Mouse (Mus musculus) retina, adult 2 months (tissue): Measurements from ENCODE around the gene Gper1.

Experiments
- DNase-seq: peaks from one replicate; pipeline ENCODE4 v3.0.0-alpha.2; 2012; ENCODE audit warnings: low read depth, low spot score

Gper1 gene

DNA sequence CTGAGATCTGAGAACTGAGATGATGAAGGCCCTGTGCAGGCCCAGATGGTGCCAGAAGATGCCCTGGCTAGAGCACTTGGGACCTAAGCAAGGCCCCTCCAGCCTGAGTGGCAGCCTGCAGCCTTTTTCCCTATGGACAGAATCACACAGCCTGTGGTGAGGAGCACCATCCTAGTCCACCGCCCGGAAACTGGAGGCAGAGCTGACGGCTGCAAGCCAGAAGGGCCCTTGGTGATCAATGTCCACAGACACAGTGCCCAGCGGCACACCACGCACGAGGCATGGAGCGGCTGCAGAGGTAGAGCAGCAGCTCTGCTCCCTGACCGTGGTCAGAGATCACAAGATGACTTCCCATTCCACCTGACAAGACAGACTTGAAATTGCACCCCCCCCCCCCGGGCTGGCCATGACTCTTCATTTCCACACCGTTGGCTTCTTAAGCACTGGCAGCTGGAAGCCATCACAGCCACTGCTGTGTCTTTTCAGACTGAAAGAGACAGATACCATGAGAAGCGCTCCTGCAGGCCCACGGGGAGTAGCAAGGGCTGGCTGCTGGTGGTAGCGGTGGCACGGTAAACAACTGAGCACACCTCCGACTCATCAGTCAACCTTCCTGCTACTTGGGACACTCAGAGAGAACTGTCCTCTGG lies 11.2 kb upstream of the Gper1 start:
- no peak for DNase-seq

DNA sequence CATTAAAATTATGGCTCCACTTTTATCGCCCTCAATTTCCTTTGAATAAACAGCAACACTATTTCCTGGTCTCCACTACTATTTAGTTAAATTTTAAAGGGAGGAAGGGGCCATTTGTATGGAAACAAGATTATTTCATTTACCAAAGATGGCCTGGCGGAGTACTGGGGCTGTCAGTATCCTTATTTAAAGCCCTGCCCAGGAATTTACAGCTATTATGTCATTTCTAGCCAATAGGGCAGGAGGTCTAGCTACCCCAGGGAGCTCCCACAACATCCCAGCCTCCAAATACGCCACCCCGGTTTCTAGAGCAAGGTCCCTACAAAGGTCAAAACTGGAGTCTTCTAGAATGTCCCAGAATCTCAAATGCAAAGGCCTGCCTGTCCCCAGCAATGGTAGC lies 9.4 kb upstream of the Gper1 start:
- no peak for DNase-seq

DNA sequence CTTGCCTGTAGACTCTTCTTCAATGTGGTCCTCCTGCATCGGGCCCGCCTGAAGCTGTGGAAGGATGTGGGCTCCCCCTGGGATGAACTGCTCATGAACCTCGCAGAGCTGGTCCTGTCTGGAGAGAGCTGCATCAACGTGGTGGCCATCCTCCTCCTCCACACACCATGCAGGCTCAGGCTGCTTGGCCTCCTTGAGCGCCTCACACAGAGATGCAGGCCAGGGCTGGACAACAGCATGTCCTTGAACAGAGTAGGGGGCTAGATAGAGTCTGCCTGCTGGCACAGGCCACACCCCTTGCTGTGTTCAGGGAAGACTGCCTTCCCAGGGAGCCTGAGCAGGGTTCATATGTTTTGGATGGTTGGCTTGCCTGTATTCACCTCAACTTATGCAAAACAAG lies 8.0 kb upstream of the Gper1 start:
- DNase-seq: no peak

DNA sequence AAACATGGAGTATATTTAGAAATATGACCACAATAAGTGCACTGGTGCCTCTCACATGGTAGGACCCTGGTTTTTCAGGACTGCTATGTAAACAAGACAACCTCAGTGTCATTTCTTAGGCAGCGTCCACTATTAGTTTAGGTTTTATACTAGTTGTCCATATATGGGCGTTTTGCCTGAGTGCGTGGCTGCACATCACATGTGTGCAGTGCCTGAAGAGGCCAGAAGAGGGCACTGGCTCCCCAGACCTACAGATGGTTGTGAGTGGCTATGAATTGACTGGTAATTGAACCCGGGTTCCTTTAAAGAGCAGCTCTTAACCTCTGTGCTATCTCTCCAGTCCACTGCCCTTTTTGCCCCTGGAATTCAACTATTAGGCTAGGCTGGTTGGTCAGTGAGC lies 6.0 kb upstream of the Gper1 start:
- DNase-seq: no peak

DNA sequence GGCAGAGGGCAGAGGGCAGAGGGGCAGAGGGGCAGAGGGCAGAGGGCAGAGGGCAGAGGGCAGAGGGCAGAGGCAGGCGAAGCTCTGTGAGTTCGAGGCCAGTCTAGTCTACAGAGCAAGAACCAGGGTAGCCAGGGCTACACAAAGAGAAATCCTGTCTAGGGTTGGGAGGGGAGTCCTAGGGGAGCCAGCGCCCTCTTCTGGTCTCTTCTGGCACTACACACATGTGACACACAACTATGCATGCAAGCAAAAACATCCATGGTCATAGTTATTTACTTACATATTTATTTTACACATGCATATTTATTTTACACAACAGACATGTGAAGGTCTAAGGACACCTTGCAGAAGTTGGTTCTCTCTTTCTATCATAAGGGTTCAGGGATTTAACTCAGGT lies 5.5 kb upstream of the Gper1 start:
- no peak for DNase-seq

DNA sequence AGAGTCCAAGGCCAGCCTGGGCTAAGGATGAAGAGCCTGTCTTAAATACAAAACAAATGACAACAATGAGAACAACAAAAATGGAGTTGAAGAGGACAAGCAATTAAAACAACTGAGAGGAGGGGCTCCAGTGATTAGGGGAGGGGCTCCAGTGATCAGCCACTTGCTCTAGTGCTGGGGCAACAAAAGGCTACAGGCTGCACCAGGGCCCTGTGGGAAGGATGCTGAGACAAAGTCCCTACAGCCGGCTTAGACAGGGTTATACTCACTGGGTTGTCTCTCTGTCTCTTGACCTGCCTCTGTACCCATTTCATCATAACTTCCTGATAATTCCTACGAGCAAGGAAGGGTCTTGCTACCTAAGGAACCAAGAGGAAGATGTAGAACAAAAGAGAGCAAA lies 4.8 kb upstream of the Gper1 start:
- no peak for DNase-seq

DNA sequence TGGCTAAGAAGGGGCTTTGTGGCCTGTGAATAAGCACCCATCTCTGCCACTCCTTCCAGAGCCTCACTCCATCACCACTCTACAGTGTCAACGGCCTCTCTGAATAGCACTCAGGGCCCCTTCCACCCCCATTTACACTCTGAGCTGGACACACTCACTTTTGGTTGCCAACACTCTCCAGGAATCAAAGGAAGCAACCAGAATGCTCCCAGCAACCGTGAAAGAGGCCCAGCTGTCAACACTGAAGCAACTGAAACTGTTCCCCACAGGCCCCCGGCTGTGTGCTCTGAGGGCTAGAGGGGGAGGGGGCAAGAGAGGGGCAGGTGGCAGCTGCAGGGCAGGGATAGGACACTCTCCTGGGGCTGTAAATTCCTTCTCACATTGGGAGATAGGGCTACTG lies 4.3 kb upstream of the Gper1 start:
- DNase-seq: no peak

DNA sequence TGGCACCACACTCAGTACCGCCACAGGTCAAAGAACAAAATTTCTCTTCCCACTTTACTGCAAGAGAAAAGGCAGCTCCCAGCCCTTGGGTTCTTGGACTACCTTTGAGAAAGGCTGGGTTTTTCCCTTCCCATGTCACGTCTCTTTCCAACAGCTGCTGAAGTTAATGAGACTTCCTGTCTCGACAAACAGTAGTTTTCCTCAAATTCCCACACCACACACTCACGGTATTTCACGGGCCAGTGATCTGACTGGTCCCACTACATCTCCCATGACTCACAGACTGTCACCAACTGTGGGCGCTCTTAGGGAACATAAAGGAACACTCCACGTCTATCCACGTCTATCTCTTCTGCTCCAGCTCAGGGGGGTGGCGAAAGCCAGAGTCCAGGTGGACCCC lies 2.2 kb downstream of the Gper1 start:
- DNase-seq: no peak

DNA sequence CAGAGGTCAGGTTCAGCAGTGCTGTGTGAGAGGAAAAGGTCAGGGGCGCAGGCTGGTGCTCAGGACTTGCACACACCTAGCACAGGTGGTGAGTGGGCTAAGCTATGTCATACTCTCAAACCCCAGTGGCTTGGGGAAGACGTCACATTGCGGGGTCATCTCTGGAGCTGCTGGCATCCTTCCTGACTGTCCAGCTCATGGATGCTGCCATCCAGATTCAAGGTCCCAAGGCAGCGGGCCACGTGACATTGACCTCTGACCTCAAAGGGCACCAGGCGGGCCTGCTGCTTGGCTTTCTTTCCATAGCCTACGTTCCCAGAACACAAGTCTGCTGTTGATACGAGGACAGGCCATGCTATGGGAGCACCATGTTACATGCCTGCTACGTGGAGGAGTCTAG lies 4.0 kb downstream of the Gper1 start:
- DNase-seq: no peak

DNA sequence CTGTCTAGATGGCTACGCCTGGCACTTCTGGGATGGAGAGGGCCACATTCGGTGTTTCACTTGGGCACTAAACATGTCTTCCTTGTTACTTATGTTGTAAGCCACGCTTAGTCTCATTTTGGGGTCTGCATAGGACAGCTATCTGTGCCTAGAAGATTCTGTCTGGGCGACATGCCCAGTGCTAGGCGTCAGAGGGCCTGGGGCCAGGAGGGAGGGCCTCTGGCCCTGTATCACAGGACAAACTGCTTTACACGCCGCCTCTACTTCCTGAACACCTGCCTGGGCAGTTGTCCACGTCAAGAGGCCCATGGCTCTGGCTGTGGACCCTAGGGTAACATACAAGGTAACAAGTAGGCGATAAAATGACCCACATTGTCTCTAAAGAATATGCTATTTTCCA lies 5.0 kb downstream of the Gper1 start:
- DNase-seq: no peak

DNA sequence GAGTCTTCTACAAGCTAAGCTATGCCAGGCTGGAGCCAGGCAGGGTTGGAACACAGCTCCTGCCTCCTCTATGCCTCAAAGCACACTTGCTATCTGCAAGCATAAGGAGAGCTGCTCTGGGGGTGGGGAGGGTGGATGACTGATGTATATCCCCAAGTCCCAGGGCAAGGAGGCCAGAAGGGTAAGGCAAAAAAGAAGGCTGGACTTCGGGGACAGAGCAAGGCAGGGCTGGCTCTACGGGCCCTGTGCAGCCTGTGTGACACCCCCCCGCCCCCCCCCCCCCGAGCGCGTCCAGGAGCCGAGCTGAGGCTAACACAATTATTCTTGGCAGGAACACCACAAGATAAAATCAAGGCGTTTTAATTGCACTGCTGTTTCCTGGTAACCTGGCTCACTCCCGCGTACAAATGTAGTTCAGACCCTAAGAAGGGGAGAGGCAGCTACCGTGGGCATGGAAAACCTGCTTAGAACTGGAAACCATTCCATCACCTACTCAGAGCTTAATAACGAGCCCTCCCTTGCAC lies 6.9 kb downstream of the Gper1 start:
- DNase-seq: no peak

DNA sequence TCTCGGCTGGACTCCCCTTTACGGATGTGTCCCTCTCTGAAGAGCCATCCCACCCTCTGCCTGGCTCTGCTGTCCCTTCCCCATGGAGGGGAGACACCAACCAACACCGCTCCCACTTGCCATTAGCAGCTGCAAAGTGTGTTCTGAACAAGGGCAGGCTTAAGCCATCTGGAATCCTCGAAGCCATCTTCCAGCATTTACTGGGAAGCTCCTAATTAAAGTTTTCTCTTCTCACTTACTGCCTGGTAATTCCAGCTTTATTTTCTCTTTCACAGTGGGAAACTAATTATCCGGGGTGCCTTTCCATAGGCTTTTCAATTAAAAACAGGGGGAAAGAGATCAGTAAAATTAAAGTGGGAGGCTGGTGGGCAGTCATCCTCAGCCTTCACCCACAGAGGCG lies 9.4 kb downstream of the Gper1 start:
- no peak for DNase-seq

DNA sequence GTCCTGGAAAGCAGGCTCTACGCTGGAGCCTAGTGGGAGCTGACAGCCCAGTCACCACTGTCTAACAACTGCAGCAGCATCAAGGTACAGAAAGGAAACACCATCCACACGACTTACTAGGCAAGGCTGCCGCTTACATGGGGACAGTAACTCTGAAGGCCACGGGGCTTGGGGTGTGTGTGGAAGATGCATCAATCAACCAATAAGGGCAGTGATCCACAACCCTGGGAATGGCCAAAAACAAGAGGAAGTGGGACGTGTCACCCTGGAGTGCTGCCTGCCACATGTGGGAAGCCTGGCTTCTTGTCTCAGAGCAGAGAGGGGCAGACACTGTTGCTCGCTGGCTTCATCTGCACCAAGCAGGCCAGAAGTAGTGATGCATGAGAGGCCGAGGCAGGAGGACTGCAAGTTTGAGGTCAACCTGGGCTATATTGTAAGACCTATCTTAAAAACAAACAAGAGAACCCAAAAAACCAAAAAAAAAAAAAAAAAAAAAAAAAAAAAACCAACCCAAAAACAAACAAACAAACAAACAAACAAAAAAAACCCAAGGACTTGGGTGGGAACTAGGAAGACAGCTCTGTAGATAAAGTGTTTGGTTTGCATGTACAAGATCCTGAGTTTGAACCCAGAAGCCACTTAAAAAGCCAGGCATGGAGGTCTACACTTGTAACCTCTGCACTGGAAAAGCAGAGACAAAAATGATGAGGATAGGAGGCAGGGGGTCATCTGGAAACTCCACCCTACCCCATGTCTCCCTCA lies 10.0 kb downstream of the Gper1 start:
- no peak for DNase-seq

DNA sequence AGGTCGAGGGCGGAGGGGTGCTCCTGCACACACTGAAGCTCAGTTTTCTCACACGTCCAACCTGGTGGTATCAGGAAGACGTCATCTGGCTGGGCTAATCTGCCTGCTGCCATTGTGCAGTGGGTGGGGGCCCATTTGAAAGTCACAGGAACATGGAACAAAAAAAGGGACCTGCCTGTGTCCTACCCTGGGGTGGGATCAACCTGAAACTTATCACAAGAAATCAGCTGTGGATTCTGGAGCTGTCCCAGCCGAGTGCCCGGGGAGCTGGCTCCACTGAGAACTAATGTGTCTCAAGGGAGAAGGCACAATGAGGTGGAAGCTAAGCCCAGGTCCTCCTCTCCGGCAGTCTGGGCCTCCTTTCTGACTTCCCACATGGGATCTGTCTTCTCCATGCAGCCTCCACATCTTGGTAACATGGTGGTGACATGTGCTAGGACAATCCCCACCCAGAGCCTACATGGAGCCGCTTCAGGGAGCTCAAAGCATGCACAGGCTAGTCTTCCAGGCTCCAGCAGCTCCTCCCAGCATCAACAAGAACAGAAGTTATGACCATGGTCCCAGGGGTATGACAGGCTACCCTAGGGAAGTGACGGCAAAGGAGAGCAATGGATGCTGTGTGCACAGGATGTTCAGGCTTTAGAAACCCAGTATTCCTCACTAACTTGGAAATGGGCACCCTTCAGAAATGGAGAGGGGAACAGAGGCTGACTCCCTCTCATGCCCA lies 11.1 kb downstream of the Gper1 start:
- DNase-seq: no peak

DNA sequence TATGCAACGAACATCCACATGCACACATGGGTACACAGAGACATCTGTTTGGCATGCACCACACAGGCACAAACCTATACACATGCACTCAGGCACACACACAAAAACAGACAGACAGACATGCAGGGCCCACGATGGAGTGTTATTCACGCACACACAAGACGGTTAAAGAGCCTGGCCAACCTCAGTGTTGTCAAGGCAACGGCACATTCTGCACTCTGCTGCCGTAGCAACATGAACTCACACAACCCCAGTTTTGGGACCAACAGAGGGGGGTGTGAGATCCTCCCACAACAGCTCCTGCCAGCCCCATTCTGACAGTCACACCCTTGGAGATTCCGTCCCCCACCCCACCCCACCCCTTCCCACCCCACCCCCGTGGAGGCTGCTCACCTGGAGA lies 12.0 kb downstream of the Gper1 start:
- DNase-seq: no peak

DNA sequence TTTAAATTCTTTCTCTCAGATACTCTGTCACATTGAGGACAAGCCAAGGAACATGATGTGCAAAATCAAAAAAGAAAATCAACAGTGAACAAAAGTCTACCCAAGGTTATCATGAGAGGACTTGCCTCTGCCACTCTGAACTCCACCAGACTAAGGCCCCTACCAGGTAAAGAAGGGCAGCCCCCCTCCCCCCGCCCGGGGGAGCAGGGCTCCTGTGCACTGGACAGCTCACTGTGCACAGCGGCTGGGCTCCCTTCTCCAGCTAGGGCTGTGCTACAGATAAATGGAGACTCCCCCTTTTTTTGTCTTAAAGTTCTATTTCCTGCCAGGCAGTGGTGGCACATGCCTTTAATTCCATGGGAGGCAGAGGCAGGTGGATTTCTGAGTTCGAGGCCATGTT lies 14.8 kb downstream of the Gper1 start:
- no peak for DNase-seq

DNA sequence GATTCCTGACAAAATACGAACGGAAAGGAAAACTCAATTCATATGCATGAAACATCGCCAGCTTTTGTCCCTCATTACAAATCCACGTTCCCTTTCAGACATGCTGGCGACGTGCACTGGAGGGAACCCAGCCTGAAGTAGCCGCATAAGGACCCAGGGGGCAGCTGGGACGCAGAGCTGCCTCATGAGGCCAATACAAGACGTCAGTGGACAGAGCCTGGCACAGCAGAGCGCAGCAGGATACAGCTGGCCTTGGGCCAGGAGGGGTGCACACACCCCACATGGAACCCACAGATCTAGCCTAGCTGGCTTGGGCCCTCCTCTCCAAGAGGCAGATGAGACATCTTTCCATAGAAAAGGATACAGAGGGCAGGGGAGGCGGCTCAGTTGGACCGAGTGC lies 15.5 kb downstream of the Gper1 start:
- DNase-seq: no peak

DNA sequence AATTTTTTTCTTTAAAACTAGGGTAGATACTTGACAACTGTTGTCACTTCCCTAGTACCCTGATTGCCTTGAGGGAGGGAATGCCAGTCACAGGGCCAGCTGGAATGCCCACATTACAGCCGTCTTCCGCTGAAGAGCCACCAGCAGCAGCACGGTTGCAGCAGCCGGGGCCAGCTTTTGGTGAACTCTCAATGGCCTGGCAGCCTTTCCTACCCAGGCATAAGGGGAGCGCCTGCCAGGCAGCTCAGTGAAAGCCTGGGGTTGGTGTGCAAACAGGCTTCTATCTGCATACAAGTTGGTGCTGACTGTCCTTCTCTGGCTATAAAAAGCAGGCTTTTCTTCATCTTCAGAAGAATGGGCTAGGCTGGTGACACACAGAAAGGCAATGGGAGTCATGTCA lies 17.5 kb downstream of the Gper1 start:
- no peak for DNase-seq

DNA sequence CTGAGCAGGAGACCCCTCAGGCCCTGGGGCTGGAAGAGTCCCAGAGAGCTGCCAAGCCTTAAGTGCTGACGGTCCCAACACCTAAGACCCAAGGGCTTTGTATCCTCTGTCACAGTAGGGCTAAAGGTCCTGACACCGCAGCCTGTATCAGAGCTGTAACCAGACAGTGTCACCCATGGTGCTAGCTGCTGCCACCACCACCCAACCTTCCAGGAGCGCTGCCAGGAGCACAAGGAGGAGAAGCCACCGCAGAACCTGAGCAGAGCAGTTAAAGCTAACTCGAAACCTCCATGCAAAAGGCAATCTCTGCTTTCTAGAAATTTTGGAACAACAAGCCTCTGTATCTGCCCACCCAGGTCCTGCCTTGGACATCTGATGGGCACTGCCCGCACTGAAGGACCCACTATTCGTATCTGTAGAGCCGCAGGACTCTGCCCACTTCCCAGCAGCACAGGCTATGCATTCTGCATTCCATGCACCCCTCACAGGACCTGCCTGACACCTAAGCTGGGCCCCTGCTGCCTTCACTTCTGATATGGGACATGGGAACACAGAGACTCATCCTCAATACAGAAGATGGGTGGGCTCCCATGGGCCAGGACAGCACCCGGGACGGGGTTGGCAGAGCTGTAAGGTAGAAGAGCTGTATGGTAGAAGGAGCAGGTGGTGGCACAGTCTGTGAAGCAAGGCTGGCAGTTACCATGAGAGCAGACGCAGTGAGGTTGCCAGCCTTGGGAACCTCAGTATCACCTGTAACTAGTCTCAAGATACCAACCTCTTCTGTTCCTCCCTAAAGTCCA lies 18.2 kb downstream of the Gper1 start:
- DNase-seq: no peak

DNA sequence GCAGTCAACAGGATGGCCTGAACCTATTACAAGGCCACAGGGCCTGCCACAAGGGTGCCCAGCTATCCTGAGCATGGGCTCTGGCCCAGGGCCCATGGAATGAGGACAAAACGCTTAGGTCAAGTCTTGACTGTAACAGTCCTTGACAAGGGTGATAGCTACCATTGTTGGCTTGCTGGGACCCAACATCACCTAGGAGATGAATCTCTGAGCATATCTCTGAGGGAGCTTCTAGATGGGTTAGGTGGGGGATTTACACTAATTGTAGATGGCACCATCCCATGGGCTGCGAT lies 18.7 kb downstream of the Gper1 start:
- DNase-seq: no peak

DNA sequence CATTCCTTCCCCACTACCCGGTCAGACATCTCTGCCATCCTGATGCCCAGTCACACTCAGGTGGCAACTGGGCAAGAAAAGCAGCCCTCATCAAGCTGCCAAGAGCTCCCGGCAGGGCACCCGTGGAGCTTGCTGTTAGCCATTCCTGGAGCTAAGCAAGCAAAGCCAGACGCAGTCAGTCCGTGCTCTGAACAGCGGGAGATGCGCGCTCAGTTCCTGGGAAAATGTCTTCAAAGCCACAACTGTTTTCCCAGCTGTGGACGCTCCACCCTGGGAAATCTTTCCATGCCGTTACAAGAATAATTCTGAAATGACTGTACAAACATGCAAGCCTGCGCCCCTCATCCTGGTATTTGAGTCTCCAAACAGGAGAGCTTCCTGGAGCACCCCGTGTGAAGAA lies 19.5 kb downstream of the Gper1 start:
- no peak for DNase-seq

DNA sequence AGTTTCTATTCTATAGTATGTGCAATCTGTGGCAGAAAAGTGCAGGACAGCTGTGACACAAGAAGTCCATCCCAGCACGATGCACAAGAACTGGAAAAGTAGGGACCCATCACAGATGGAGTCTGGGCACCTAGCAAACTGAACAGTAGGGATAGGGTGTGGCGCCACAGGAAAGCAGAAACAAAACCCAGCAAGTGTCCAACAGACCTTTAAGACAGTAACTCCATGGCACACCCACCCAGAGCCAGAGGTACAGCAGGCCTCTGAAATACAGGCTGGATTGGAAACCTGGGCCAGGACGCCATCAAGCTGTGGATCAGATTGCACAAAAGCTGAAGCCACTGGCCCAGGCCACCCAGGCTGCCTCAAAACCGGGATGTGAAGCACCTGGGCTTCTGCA lies 20.0 kb downstream of the Gper1 start:
- no peak for DNase-seq
